Mouse (Mus musculus): ENCODE data around the gene Gipr.

Gene Gipr

GRCm38 (mm10) chr7:19148180-19148874 lies 17.6 kb downstream of the Gipr start:
- no peak for DNase-seq

DNA sequence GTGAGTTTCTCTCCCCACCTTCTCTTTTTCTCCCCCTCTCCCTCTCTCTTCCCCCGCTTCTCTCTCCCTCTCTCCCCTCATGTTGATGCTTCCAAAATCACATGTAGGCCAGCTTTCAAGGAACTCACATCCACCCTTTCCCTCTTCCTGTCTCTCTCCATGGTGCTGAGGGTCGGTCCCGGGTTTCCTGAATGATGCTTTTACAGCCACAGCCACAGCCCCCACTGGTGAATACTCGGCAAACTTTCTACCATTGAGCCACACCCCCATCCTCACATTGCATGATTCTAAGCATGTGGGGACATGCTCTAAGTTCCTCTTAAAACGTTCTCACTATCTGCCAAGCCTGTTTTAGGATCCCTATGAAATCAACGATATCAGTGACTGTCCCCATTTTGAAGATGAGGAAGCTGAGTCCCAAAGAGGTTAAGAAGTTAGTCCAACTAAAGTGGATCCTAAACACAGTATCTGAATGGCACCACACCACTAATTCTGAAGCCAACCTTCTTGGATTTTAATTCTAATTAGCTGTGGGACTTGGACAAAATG lies 18.4 kb downstream of the Gipr start:
- DNase-seq: no peak

GRCm38 (mm10) chr7:19146793-19147192 lies 19.1 kb downstream of the Gipr start:
- no peak for DNase-seq

GRCm38 (mm10) chr7:19137380-19137779 lies 28.5 kb downstream of the Gipr start:
- DNase-seq: no peak

DNA sequence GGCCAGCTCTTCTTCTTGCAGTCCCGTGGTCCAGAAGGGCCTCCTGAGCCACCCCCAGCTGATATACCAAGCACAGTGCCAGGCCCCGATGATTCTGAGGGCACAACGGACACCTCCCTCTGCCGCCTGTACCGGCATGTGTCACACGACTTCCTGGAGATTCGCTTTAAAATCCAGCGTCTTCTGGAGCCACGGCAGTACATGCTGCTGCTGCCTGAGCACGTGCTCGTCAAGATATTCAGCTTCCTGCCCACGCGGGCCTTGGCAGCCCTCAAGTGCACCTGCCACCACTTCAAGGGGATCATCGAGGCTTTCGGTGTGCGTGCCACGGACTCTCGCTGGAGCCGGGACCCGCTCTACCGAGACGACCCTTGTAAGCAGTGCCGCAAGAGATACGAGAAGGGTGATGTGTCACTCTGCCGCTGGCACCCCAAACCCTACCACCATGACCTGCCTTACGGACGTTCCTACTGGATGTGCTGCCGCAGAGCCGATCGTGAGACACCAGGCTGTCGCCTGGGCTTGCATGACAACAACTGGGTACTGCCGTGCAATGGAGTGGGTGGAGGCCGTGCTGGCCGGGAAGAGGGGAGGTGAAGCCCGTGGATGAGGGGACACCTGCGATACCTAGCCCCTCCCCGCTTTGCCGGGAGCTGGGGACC lies 29.1 kb downstream of the Gipr start:
- DNase-seq: no peak

DNA sequence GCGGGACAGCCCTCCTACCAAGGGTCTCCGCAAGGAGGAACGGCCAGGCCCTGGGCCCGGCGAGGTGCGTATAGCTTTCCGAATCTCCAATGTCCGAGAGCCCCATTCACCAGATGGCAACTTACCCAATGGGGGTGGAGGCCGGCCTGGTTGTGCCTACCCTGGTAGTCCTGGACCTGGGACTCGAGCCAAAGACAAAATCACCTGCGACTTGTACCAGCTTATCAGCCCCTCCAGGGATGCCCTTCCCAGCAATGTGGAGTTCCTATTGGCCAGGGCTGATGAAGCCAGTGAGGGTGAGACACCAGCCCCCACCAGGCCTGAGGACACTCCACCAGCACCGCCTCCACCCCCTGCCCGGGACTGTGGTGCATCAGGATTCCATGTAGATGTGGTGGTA lies 29.8 kb downstream of the Gipr start:
- DNase-seq: no peak

GRCm38 (mm10) chr7:19131324-19131848 lies 34.5 kb downstream of the Gipr start:
- DNase-seq: peak; percentile 99

- no peak for DNase-seq
Observed at GRCm38 (mm10) chr7:19130657-19131056, 35.3 kb downstream of the Gipr start.

DNA sequence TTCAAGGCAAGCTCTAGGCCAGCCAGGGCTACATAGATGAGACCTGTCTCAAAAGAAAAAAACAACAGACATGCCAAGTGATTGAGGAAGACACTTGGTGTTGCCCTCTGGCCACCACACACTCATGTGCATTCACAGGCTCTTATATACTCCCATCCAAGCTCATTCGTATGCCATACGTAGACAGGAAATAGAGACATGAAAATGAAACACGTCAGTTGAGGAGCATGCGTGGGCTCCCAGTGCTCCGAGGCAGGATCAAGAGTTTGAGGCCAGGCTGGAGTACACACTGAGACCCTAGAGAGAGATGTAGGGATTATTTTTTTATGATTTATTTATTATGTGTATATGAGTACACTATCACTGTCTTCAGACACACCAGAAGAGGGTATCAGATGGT lies 36.5 kb downstream of the Gipr start:
- DNase-seq: no peak

DNA sequence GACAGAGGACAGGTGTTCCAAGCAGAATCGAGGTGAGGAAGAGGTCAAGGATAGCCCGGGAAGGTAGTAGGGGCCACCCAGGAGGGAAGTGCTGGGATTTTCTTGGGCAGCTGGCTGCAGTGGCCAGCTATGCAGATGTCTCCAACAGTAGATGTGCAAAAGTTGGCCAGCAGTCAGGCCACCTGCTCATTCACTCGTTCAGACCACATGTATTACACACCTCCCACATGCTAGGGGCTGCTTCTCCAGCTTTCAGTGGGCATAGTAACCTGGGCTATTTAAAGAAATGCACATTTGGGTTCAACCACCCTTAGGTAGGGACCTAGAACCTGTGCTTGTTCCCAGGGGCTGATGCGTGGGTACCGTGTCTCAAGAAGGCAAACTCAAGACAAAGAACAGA lies 38.2 kb downstream of the Gipr start:
- DNase-seq: no peak

DNA sequence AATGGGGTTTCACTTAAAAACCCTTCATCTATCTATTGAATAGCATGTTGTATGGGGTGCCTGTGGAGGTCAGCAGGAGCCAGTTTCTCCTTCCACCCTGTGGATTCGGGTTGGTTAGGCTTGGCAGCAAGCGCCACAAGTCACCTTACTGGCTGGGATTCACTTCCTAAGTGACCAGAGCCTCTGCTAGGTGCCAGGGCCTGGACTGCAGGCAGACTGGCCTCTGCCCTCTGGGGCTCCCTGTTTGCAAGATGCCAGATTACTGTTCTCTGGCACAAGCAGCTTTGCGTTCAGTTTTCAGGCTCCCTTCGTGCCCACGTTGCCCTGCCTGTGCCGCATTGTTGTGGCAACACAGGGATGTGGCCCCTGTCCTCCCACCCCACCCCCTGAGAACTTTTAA lies 41.2 kb downstream of the Gipr start:
- DNase-seq: peak; percentile 56

DNA sequence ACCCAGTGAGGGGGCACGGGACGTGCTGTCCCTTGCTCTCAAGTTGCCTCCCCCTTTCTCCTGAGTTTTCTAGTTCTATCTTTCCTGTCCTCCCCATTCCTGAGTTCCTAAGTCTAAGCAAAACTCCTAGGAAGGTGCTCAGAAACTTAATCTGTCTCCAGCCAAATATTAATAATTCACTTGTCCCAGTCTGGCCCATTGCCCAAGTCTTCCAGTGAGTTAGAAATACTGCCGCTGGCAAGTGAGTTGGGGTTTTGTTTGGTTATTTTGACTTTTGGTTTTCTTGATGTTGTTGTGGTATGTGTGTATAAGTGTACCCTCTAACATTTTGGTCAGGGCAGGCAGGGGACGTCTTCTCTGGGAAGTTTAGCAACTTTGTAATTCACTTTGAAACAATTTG lies 44.2 kb downstream of the Gipr start:
- peak; percentile 46 for DNase-seq

- DNase-seq: peak; percentile 97
Observed at GRCm38 (mm10) chr7:19119631-19120429, 46.1 kb downstream of the Gipr start, which contains the start of gene Fbxo46. Gene Fbxo46 (plus strand): TSS chr7:19119859.

DNA sequence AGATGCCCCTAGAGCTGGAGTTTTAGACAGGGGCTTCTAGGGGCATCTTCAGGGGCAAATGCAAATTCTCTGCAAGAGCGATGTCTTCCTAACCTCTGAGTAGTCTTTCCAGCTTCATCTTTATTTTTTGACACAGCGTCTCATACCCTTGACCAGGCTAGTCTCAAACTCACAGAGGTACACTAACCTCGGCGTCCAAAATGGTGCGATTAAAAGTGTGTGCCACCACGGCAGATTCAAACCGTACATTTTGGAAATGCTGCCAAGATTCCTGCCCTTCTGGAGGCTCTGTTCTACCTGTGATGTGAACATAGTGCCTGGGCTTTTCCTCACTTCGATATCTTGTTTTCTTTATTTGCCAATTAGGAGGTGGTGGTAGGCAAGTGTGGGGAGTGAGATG lies 46.8 kb downstream of the Gipr start:
- no peak for DNase-seq

DNA sequence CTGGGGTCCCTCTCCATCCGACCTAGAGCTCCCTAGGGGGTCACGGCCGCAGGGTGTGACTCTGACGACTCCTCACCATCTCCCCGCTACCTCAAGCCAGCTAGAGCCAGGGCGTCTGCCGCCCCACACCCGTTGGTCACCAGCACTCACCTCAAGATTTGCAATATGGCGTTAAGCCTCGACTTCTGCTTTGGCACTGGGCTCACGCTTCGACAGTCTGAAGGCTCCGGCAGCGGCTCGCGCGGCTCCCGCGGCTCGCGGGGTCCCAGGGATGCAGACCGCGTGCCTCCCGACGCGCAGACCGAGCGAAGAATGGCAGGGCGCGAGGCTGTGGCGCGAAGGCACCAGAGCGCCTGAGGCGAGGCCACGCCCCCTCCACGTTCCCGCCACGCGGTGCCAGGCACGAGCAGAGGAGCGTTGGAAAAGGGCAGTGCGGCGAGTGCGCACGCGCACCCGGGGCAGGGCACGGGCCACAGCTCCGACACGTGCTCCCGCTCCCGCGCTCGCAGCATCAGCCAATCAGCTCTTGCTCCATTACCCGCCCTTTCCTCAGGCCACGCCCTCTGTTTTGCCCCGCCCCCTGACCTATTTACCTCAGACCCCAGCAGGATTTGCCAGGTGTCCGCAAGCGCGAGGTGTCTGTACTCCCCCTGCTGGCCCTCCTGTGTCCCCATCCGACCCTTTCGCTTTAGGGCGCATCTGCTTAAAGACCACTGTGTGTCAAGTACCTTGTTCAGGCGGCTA lies 47.7 kb downstream of the Gipr start, which contains the start of gene Gm4969:
Gene Gm4969 (minus strand): TSS at position 341 of the 744 bp plus-strand sequence.
- peak; percentile 70 for DNase-seq

- no peak for DNase-seq
Observed at GRCm38 (mm10) chr7:19109565-19109964, 56.4 kb downstream of the Gipr start.

DNA sequence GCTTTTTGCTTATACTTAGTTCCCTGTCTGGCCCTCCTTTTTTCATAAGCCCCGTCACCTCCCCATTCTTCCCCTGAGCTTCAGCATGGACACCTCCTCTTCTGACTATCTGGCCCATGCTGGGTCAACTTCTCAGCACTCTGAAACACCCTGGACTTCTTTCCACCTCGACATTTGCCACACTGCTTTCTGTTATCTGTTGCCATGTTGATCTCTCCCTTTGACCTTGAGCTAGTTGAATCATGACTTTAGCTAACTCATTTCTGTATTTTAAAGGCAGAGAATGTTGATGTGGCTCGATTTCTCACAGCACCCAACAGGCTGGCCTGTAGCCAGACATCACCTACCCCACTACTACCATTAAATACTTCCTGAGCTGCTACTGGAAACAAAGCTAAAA lies 58.5 kb downstream of the Gipr start:
- DNase-seq: no peak

Data from kidney, adult 11 months (tissue).